Mouse (Mus musculus) small intestine, adult 2 months (tissue): ENCODE measurements around the gene Golm1.

ENCODE experiments used
- CTCF ChIP-seq: fragments of 200-500 bp; IDR thresholded peaks from 2 replicates; pipeline ENCODE4 v1.5.1; 2012; ENCODE audit warnings: low read depth, mild to moderate bottlenecking, control low read depth, inconsistent platforms, low read length, moderate library complexity, mixed read lengths; ENCODE audit not compliant: insufficient replicate concordance, insufficient read length; ENCODE audit errors: extremely low read depth
- POLR2A ChIP-seq: fragments of 200-500 bp; IDR thresholded peaks from 2 replicates; pipeline ENCODE4 v1.6.1; 2012; ENCODE audit warnings: low read depth, mild to moderate bottlenecking, control low read depth, inconsistent platforms, low read length, moderate library complexity

- TF ChIP-seq CTCF (no peak), POLR2A (no peak)
Observed at GRCm38 (mm10) chr13:59657781-59658180, 17.8 kb downstream of the Golm1 start.
